Mouse (Mus musculus): ENCODE results near the gene Gmnn. TPM values are rescaled to one million over a fixed set of nuclear protein-coding genes. Genes with fewer than 3 reads are reported as not detected.

Gmnn gene
- total RNA-seq, 1 experiment = 98.6 TPM

GRCm38 (mm10) chr13:24801308-24801921, 39.7 kb upstream of the Gmnn start, which contains the start of gene BC005537:
TSS of gene BC005537 (plus strand) at chr13:24801657.
- TF ChIP-seq HCFC1 (IDR thresholded peaks at IDR 0.05; ENCODE audit: borderline replicate concordance, insufficient read depth, low read length) (no peak; the same call in 1 of the 2 replicates), CHD2 (IDR thresholded peaks at IDR 0.05; ENCODE audit: low read depth, low read length) (no peak)
- no peak for DNase-seq (ENCODE audit: low read depth, low spot score)

DNA sequence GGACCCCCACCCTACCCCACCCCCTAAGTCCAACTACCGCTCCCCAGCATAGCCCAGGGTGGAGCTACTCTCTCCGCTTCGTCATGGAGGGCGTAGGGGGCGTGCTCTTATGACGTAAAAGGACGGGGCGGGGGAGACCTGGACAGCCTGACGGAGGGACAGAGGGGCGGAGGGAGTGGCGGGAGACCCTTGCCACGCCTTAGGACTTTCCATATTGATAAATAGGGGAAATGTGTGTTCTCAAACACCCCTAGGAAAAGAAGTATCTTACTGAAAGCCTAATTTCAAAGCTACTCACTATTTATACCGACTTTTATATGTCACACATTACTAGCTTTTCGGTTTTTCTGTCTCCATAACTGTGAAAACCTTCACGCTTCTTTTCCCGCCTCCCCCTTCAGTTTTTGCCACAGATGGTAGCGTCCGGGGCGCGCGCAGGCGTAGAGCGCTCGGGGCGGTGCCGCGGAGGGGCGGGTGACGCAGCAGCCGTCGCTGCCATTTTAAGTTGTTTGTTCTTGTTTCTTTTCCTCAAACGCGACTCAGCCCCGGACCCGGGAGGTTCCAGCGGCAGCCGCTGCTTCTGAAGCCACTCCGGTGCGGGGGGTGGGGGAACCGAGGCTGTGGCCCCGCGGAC, 39.1 kb upstream of the Gmnn start:
- TF ChIP-seq HCFC1 (IDR thresholded peaks at IDR 0.05; ENCODE audit: borderline replicate concordance, insufficient read depth, low read length) (peak; percentile 8), ZC3H11A (IDR thresholded peaks at IDR 0.05; ENCODE audit: borderline replicate concordance, low read depth, low read length) (no peak), MAFK (IDR thresholded peaks at IDR 0.05; ENCODE audit: insufficient read depth, low read depth, low read length) (peak; percentile 16; the same call in 1 of the 2 replicates), CHD2 (IDR thresholded peaks at IDR 0.05; ENCODE audit: low read depth, low read length) (no peak; the same call in 1 of the 2 replicates), ZNF384 (IDR thresholded peaks at IDR 0.05; ENCODE audit: low read depth, low read length) (no peak)
- peak; percentile 96 for DNase-seq (ENCODE audit: low read depth, low spot score)
- H3K27ac ChIP-seq (ENCODE audit: insufficient read depth, low read depth, low read length, poor library complexity, severe bottlenecking) = peak overlapping the region; percentile 86
- no peaks in the 10 kb centered on the region for H3K9me3 ChIP-seq (ENCODE audit: control insufficient read depth, insufficient read depth, low read depth, low read length)
- H3K4me3 ChIP-seq (ENCODE audit: insufficient read depth in 1 of 2, low read depth in 1 of 2, low read length in 2 of 2, poor library complexity in 1 of 2, severe bottlenecking in 1 of 2) = peak overlapping the region; percentile 81 to 98
- H3K9ac ChIP-seq (ENCODE audit: insufficient read depth, low read depth, low read length, poor library complexity, severe bottlenecking) = peak overlapping the region; percentile 89
- H3K4me1 ChIP-seq (ENCODE audit: control insufficient read depth in 2 of 2, insufficient read depth in 2 of 2, low read length in 2 of 2, poor library complexity in 1 of 2) = peaks cover 4 to 8% of the 10 kb centered on the region in 2 experiments; a peak in 3 of 4 replicates
- H3K36me3 ChIP-seq (ENCODE audit: control insufficient read depth, insufficient read depth, low read length, poor library complexity, severe bottlenecking) = peaks cover 4% of the 10 kb centered on the region
- in situ Hi-C loops (cut with MboI; ENCODE audit: low sequenced_read_pairs in 2 of 2, unreplicated experiment in 2 of 2) = no loop called here

More at GRCm38 (mm10) chr13:24801308-24801921, 39.7 kb upstream of the Gmnn start, which contains the start of gene BC005537:
- in situ Hi-C loops (cut with MboI; ENCODE audit: low sequenced_read_pairs in 2 of 2, unreplicated experiment in 2 of 2) = no loop called here
- peaks cover 6% of the 10 kb centered on the region for H3K36me3 ChIP-seq (ENCODE audit: control insufficient read depth, insufficient read depth, low read length, poor library complexity, severe bottlenecking)
- H3K4me3 ChIP-seq (ENCODE audit: insufficient read depth in 1 of 2, low read depth in 1 of 2, low read length in 2 of 2, poor library complexity in 1 of 2, severe bottlenecking in 1 of 2) = peak within 1 kb of the TSS; percentile 81 to 98
- peaks cover 4 to 8% of the 10 kb centered on the region in 2 experiments; a peak in 3 of 4 replicates for H3K4me1 ChIP-seq (ENCODE audit: control insufficient read depth in 2 of 2, insufficient read depth in 2 of 2, low read length in 2 of 2, poor library complexity in 1 of 2)
- peak within 1 kb of the TSS; percentile 89 for H3K9ac ChIP-seq (ENCODE audit: insufficient read depth, low read depth, low read length, poor library complexity, severe bottlenecking)
- peak within 1 kb of the TSS; percentile 86 for H3K27ac ChIP-seq (ENCODE audit: insufficient read depth, low read depth, low read length, poor library complexity, severe bottlenecking)
- H3K9me3 ChIP-seq (ENCODE audit: control insufficient read depth, insufficient read depth, low read depth, low read length) = no peaks in the 10 kb centered on the region

DNA sequence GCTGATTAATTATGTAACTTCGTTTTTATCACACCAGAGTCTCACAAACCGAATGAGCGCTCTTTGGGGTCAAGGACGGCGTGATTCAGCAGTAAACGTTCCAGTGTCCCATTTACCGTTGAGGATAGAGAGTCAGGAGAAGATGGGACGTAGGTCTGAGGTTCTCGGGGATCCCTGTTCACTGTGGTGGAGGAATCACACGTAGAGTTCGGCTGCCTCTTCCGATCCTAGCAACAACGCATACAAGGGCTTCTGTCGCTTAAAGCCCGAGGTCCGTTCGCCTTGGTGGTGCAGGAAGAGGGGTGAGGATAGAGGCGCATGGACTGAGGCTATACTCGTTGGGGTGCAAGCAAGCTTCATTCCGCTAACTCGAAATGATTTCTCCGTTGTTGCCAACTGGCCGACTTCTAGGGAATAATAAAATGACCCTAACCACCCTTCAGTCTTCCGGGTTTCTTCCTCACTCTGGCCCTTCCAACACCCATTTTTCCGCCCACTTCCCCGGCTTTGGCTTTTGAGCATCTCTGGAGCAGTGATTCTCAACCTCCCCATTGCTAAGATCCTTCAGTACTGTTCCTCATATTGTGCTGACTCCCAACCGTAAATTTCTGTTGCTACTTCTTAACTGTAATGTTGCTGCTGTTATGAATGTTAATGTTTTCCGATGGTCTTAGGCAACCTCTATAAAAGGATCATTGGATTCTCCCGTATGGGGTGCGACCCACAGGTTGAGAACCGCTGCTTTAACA, 38.4 kb upstream of the Gmnn start:
- in situ Hi-C loops (cut with MboI; ENCODE audit: low sequenced_read_pairs in 2 of 2, unreplicated experiment in 2 of 2) = no loop called here
- H3K9ac ChIP-seq (ENCODE audit: insufficient read depth, low read depth, low read length, poor library complexity, severe bottlenecking) = peak overlapping the region; percentile 64
- TF ChIP-seq MAFK (IDR thresholded peaks at IDR 0.05; ENCODE audit: insufficient read depth, low read depth, low read length) (0 out of 2 replicates have a peak, but pooled peaks have one; percentile 19), HCFC1 (IDR thresholded peaks at IDR 0.05; ENCODE audit: borderline replicate concordance, insufficient read depth, low read length) (0 out of 2 replicates have a peak, but pooled peaks have one; percentile 11), CHD2 (IDR thresholded peaks at IDR 0.05; ENCODE audit: low read depth, low read length) (peak; percentile 82), ZC3H11A (IDR thresholded peaks at IDR 0.05; ENCODE audit: borderline replicate concordance, low read depth, low read length) (no peak)
- H3K4me1 ChIP-seq (ENCODE audit: control insufficient read depth in 2 of 2, insufficient read depth in 2 of 2, low read length in 2 of 2, poor library complexity in 1 of 2) = peaks cover 4 to 8% of the 10 kb centered on the region in 2 experiments; a peak in 3 of 4 replicates
- H3K36me3 ChIP-seq (ENCODE audit: control insufficient read depth, insufficient read depth, low read length, poor library complexity, severe bottlenecking) = peaks cover 2% of the 10 kb centered on the region; the same call in 1 of the 2 replicates
- DNase-seq (ENCODE audit: low read depth, low spot score) = no peak
- H3K4me3 ChIP-seq (ENCODE audit: insufficient read depth in 1 of 2, low read depth in 1 of 2, low read length in 2 of 2, poor library complexity in 1 of 2, severe bottlenecking in 1 of 2) = peak overlapping the region; percentile 53 to 68
- H3K9me3 ChIP-seq (ENCODE audit: control insufficient read depth, insufficient read depth, low read depth, low read length) = no peaks in the 10 kb centered on the region
- 0 out of 2 replicates have a peak overlapping the region, but pooled peaks have one; percentile 15 for H3K27ac ChIP-seq (ENCODE audit: insufficient read depth, low read depth, low read length, poor library complexity, severe bottlenecking)

GRCm38 (mm10) chr13:24799378-24799777, 37.7 kb upstream of the Gmnn start:
- no peak for DNase-seq (ENCODE audit: low read depth, low spot score)
- Histone ChIP-seq H3K27ac (ENCODE audit: insufficient read depth, low read depth, low read length, poor library complexity, severe bottlenecking) (no peak overlapping the region), H3K4me1 (ENCODE audit: control insufficient read depth in 2 of 2, insufficient read depth in 2 of 2, low read length in 2 of 2, poor library complexity in 1 of 2) (peaks cover 4 to 6% of the 10 kb centered on the region in 2 experiments; a peak in 3 of 4 replicates), H3K36me3 (ENCODE audit: control insufficient read depth, insufficient read depth, low read length, poor library complexity, severe bottlenecking) (no peaks in the 10 kb centered on the region), H3K9ac (ENCODE audit: insufficient read depth, low read depth, low read length, poor library complexity, severe bottlenecking) (no peak overlapping the region), H3K9me3 (ENCODE audit: control insufficient read depth, insufficient read depth, low read depth, low read length) (no peaks in the 10 kb centered on the region), H3K4me3 (ENCODE audit: insufficient read depth in 1 of 2, low read depth in 1 of 2, low read length in 2 of 2, poor library complexity in 1 of 2, severe bottlenecking in 1 of 2) (no peak overlapping the region)
- no peak for TF ChIP-seq ZNF384 (IDR thresholded peaks at IDR 0.05; ENCODE audit: low read depth, low read length)
- no peak for TF ChIP-seq ZC3H11A (IDR thresholded peaks at IDR 0.05; ENCODE audit: borderline replicate concordance, low read depth, low read length)
- no peak for TF ChIP-seq CHD2 (IDR thresholded peaks at IDR 0.05; ENCODE audit: low read depth, low read length)
- no peak for TF ChIP-seq HCFC1 (IDR thresholded peaks at IDR 0.05; ENCODE audit: borderline replicate concordance, insufficient read depth, low read length)
- no peak for TF ChIP-seq MAFK (IDR thresholded peaks at IDR 0.05; ENCODE audit: insufficient read depth, low read depth, low read length)
- in situ Hi-C loops (cut with MboI; ENCODE audit: low sequenced_read_pairs in 2 of 2, unreplicated experiment in 2 of 2) = no loop called here
